Mouse (Mus musculus) ovary, postnatal 14 days (tissue): ENCODE data around the gene Aifm2.

ENCODE experiments used
- DNase-seq: peaks from one replicate; pipeline ENCODE4 v3.0.0; 2022; ENCODE audit warnings: low spot score

Aifm2 gene

DNA sequence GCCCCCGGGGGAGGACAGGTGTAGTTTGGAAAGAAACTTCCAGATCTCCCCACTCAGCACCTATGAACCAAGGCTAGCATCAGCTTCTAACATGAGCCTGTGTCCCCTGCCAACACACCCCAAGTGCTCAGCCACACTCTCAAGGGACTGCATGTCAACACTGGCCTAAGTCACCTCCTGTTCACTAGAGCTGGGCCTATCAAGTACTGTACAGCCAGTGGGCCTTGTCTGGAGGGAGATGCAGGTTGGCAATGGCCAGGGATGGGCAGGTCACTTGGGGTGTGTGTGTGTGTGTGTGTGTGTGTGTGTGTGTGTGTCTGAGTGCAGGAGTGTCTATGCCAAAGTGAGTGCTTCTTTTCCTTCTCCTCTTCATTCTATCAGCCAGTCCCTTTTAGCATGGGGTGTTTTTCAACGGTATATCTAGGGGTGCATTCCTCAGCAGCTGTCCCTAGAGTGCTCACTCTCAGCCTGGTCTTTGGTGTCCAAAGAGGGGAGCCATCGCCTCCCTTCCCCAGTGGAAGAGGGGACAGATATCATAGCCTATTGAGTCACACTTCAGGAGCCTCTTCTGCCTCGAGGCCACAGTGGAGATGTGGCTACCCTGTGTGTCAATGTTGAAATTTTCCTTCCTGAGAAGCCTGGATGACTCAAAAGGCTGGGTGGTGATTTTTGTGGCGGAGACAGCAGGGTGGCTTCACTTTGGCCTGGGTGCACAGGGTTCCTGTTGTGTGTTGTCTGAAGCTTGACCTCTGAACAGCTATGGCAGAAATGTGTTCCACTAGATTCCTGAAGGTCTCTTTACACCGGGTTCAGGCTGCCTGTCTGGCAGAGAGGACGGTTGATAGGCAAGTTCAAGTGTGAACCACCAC, 1.2 kb downstream of the Aifm2 start:
- DNase-seq, result no peak

DNA sequence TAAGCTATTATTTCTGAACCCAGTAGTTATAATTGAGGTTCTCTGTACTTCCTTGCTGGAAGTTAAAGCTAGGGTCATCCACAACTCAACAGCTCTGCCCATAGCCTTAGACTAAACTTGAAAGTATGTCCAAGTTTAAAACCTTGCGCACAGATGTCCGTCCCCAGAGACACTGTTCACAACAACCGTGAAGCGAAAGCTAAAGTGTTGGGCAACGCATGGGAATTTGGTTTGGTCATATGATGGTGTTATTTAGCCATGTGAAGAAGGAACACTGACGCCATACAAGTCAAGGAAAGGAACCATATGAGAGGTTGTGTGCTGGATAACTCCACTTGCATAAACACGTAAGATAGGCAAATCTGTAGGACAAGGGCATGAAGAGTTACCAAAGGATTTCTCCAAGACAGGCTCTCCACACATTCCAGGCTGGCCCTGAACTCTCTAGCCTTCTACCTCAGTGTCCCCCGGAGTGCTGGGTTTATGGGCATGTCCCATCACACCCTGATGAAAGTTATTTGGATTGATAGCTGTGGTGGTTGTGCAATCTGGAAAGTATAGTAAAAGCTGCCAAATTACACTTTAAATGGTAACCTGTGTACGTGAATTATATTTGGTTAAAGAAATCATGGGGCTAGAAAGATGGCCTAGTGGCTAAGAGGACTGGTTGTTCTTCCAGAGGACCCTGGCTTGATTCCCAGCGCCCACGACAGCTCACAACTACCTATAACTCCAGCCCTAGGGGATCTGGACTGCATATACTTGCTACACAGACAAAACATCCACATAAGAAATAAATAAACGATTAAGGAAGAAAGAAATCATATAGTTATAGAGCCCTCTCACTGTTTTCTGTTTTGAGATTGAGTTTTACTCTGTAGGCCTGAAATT, 2.6 kb downstream of the Aifm2 start:
- DNase-seq, result no peak

DNA sequence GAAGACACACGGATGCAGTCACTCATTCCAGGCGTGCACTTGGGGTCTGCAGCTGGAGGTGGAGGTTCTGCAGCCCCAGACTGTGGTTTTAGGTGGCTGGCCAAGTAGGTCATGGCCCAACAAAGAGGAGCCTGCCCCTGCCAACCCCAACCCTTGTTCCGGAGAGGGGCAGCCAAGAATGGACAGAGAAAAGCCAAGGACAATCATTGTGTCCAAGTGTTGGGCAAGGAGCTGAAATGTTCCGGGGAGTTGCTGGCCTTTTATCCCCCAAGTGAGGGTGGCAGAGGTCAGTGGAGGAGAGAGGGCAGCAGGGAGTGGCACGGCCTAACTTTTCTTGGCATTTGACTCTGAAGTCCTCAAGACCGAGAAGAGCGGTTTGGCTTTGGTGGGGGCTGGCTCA, 5.3 kb downstream of the Aifm2 start:
- DNase-seq, result no peak

DNA sequence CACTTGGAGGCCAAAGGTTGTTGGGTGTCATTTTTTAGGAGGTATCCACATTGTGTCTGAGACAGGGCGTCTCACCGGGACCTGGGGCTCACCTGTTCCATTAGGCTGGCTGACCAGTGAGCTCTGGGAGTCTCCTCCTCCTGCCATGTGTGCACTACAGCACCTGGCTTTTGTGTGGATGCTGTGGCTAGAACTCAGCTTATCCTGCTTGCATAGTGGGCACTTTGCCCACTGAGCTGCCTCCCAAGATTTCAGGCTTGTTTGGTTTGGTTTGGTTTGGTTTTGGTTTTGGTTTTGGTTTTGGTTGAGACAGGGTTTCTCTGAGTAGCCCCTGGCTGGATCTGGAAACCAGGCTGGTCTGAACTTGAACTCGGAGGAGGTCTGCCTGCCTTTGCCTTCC, 7.2 kb downstream of the Aifm2 start:
- no peak for DNase-seq

DNA sequence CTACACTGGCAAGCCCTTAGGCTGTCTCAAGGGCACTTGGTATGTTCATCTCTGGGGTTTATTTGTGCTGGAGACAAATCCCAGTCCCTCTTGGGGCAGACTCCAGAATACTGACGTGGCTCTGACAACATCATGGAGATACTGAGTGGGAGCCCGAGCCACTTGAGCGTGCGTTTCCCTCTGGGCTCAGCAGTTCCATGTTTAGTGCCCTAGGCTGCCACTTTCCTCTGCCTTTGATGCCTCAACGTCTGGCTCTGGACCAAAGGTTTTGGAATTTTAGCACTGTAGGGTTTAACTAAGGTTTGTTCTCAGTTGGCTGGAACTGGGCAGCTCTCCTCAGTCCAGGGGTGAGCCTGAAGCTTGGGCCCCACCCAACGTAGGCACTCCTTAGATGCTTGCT, 8.2 kb downstream of the Aifm2 start:
- DNase-seq, result no peak

DNA sequence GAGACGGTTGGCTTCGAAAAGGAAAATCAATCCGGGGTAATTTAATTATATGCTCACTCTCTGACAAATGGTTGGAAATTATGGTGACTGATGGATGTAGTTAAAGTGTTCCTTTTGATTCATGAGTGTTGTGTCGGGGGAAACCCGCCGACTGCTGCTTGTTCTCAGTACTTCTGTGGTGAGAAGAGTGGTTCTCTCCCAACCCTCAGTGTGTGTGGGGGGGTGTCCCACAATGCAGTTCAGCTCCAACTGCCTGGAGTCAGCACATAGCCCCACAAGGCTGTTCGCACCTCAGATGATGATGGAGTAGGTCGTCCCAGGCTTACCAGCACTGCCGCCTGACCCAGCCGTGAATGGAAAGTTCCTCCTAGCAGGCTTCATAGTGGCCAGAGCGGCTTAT, 14.1 kb downstream of the Aifm2 start:
- no peak for DNase-seq

DNA sequence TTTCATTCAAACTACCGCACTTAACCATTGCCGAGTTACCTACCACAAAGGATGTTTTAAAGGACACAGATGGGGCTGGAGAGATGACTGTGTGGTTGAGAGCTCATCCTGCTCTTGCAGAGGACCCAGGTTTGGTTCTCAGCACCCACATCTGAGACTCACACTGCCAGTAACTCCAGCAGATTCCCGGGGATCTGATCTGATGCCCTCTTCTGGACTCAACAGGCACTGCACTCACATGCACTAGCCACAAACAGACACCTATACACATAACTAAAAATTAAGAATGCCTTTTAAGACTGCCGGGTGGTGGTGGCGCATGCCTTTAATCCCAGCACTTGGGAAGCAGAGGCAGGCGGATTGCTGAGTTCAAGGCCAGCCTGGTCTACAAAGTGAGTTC, 15.1 kb downstream of the Aifm2 start:
- no peak for DNase-seq

DNA sequence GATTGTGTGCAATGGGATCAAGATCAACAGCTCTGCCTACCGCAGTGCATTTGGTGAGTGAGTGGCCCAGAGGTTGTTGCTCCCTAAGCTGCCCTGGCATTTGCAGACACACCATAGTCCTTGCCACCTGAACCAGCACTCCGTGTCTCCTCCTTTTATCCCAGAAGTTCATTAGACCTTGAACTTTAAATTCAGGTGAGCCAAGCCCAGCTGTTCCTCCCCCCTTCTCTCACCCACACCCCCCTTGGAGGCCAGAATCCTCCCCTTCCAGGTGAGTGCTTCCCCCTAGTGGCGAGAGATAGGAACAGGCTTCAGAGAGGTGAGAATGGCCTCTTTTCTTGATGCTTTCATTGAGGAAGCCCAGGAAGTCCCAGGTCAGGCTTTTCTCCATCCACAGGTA, 19.3 kb downstream of the Aifm2 start:
- DNase-seq, result no peak

DNA sequence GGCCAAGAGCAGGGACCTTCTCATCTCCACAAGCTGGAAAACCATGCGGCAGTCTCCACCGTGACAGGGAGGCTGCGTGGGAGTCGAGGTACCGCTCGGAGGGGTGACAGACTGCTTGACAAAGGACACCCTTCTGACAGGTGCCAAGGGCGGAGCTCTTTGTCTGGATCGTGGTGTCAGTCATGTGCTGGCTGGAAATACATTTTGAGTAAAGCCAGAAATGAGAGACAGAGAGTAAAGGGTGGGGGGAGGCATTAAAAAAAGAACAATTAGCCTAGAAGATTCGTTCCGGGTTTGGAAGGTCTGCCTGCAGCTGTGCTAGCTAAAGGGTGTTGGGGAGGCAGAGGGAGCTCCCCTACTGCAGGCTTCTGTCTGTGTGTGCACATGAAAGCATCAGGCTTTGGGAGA, 21.6 kb downstream of the Aifm2 start:
- no peak for DNase-seq

DNA sequence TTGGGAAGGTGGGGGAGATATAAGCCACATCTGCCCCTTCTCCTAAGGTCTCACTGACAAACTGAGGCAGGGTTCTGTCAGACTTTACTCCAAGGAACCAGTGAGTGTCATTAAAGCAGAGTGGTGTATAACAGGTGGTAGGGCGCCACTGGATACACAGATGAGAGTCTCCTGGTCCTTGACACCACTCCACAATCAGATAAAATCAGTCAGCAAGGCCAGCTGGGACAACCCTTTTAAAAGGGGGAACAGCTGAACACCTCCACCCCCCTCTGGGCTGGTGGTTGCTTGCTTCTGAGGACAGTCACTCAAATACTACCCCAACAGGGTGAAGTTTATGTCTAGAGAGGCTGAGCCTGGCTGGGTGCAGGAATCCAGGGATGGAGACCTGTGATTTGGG, 22.5 kb downstream of the Aifm2 start:
- no peak for DNase-seq

DNA sequence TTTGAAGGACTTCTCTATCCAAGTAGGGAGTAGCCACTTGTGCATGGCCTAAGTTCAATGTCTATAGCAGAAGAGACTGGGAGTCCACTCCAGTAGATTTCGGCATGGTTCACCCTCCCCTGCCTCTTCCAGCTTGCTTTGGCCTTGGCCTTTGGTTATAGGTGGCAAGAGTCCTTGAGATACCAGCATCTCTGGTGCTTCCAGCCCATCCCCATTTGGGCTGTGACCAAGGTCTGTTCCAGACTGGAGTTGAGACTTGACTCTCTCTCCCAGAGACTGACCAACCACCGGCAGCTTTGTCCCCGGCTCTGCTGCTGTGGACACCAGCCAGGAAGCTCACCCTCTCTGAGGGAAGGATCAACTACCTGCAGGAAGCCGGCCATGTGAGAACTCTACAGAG, 23.1 kb downstream of the Aifm2 start:
- no peak for DNase-seq

DNA sequence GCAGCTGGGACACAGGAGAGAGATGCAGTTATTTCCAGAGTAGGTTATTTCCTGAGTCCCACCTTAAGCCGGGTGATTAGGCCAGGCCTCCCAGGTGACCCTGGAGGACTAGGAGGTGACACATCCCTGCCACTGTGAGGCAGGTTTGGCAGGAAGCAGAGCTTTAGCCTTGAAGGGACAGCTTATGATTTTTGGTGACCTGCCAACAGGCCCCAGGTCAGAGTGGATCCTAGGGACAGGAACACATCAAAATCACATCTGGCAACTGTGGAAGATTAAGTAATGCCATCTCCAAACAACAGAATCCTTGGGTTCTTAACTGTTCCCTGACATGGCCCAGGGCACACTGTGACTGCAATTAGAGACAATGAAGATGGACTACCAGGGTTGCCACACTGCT, 26.2 kb downstream of the Aifm2 start:
- no peak for DNase-seq

DNA sequence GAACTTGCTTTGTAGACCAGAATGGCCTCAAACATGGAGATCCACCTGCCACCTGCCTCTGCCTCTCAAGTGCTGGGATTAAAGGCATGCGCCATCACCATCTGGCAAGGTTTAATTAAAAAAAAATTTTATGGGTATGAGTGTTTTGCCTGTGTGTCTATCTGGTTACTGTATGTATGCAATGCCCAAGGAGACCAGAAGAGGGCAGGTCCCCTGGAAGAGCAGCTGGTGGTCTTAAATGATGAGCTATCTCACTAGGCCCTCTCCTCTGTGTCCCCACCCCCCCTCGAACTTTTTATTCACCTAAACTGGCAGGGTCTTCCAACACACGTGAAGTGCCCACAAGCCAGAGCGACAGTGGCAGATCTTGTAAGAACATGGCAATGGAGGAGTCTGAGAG, 26.8 kb downstream of the Aifm2 start:
- no peak for DNase-seq

DNA sequence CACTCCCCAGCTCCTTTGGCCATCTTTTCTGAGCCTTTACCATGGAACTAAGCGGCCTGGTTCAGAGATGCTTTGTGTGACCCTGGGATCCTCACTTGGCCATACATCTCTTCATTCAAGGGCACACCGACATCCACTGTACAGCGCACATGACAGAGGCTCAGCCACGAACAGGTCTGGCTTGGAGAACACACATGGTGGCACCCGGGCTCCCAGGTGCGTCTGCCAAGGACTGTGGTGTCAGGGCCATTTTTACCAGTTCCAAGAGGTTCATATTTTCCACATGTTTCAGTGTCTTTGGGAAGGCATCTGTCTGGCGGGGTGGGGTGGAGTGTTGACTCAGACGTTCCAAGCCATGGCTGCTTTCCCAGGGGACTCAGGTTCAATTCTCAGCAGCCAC, 27.3 kb downstream of the Aifm2 start:
- no peak for DNase-seq

DNA sequence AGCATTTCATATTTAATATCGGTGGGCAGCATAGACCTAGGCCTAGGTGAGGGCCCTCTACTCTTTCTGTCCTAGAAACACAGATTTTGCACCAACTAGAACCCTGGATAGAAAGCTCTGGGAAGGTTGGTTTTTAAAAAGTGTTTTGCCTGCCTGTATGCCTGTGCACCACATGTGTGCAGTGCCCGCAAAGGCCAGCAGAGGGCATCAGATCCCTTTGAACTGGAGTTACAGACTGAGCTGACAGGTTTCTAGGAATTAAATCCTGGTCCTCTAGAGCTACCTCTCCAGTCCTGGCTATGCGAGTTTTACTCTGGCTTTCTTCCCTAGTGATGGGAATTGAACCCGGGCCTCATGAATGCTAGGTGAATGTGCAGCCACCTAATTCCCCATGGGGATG, 30.1 kb downstream of the Aifm2 start:
- DNase-seq, result no peak

DNA sequence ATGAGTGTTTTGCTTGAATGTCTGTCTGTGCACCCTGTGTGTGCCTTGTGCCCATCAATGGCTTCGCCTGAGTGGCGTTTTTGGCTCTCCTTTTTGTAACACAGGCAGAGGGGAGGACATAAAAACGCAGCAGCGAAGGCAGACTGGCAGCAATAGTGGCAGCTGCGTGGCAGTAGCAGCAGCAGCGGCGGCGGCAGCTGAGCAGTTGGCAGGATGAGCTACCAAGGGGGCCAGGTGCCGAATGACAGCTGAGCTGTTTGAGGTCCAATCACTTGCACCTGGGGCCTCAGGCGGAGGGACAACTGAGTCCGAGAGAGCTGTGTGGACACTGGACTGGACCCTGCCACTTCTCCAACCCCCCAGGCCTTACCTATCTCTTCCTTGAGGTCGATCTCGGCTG, 32.2 kb downstream of the Aifm2 start:
- no peak for DNase-seq

DNA sequence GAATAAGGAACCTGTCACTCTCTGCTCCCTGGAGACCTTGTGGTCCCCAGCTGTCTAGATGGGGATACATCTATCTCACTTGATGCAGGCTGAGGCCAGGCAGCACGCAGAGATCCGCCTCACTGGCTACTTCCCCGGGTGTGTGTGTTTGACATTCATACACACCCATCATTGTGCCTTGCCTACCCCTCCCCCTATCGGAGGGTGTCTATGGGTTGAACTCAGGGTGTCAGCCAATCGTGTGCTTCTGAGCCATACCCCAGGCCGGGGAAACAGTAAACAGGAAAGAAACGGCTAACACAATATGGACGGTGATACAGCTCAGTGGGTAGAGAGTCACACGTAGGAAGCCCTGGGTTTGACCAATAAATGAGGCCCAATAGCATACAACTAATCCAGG, 35.0 kb downstream of the Aifm2 start:
- no peak for DNase-seq

DNA sequence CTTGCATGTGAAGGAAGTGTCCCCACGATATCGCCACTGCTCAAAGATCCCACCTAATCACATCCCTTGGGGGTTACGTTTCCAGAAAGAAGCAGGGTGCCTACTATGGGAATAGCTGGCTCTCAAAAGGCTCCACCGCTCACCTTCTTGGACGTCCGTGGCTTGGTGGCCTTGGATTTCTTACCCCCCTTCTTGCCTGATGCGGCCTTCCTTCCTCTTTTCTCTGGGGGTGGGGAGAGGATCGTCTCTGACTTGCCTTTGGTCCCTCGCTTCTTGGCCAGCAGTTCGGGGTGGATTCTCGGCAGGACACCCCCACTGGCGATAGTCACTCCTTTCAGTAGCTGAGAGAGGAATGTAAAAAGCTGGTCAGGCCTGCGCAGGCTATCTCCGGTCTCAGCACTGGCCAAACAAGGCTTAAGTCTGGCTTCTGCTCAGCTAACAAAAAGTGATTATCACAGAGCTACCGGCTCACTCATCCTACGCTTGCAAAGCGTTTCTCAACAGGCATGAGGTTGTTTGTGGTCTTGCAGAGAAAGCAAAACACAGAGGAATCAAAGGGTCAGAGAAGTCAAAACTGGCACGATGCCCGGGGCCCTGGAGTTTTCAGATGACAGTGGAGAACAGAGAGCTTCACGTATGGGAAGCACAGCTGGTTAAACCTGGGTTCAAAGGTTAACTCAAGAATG, 36.6 kb downstream of the Aifm2 start:
- no peak for DNase-seq

DNA sequence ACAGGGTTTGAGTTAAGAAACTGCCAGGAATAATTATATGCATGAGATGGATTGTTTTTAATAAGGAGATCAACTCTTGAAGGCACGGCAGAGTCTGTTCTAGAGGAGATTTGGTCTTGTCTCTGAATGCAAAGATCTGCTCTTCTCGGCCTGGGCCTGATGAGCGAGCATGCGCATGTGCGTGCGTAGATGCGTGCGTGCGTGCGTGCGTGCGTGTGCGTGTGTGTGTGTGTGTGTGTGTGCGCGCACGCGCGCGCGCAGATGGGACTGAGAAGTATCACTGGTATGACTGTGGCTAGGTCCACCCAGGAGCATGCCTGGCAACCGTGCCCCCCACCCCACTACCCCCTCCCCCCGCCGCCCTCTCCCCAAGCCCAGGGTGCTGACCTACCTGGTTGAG, 38.0 kb downstream of the Aifm2 start:
- DNase-seq, result no peak

DNA sequence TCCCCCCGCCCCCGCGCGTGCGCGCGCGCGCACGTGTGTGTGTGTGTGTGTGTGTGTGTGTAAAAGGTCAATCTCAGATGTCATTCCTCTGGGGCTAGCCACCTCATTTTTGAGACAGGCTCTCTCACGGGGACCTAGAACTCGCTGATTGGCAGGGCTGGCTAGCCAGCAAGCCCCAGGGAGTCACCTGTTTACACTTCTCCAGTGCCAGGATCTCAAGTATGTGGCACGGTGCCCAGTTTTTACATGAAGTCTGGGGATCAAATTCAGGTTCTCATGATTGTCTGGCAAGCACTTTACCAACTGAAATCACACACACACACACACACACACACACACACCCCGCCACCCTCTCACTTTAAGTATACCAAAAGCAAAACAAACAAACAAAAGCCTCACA, 42.0 kb downstream of the Aifm2 start:
- peak; percentile 29 for DNase-seq

DNA sequence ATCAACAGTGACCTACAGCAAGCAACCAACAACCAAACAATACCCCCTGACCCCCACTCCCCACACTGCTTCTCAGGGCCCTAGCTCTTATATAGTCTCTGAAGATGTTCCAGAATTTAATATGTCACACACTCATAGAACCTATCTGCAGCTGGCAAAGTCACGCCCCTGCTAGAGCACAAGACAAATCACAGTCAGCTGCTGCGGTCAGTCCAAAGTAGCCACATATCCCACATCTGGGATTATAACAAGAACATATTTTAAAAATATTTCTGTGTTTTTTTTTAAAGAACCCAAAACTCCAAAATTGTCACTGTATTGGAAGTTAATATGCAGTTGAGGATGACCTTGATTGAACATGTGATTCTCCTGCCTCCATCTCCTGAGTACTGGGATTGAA, 43.8 kb downstream of the Aifm2 start:
- no peak for DNase-seq

DNA sequence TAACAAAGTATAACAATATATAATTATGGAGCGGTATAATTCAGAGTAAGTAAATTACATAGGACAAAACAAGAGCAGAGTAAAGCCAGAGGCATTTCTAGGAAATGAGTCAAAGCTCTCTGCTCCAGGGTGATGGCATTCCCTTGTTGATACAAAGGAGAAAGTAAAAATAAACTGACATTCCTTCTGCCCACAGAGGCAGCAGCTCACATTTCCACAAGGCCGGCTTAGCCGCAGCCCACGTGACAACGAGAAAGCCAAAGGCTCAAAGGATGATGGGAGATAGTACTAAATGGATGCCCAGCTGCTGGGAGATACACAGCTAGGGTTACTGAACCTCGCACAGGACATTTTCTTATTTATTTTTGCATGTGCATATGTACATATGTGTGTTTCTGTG, 44.8 kb downstream of the Aifm2 start:
- DNase-seq, result no peak

DNA sequence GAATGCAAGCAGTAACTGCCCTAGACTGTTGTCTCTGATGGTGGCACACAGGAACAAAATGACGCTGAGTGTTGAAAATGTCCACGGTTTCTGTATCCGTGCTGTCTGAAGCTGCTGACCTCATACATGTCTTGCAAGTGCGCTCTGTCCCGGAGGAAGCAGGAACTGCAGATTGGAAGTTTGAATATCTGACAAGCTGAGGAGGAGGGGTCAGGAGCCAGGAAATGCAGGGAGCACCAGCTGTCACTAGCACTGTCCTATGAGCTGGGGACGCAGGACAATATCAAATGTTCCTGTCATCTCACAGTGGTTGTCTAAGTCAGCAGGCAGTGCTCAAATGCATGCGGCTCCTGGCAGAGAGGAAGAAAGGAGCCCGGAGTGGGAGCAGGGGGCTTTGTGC, 49.6 kb downstream of the Aifm2 start:
- no peak for DNase-seq
